Mouse (Mus musculus): ENCODE measurements around the gene Cilp. TPM values are rescaled to one million over a fixed set of nuclear protein-coding genes. Genes with fewer than 3 reads are reported as not detected.
A peak's percentile ranks its signal among the peaks of the same experiment; 100 is the strongest.
"Not testable (repeated sequence)": the region's sequence is repeated elsewhere in the genome, so short reads cannot be mapped to it uniquely, and the experiment has no call there.

Cilp gene
- 0.06 and 0.12 TPM in 2 replicates for polyA plus RNA-seq (2015; fragmentation: Nextera tagmentation; extraction: Ambion mirVana)

DNA sequence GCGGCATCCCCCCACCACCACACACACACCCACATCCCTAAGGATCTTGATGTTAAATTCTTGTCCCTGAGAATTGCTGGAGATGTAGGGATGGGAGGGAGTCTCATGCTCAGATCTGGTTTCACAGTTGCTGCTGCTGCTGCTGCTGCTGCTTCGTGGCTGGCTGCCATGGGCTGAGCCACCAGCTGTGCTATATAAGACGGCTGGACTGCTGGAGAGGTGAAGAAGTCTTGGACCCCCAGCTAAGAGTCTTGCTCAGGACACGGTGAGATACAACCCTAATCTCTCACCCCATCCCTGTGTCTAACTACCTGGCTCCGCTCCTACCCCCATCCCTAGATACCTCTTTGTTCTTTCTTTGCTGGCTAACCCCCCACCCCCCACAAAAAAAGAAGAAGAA, at the start of gene Cilp:
Gene Cilp (plus strand): TSS at position 222 of the 400 bp plus-strand sequence.
- H3K27ac ChIP-seq (ENCODE audit: low read length): no peak within 1 kb of the TSS
- no peak for ATAC-seq (ENCODE audit: low read depth)
- H3K4me2 ChIP-seq (ENCODE audit: low read depth, low read length): no peak within 1 kb of the TSS
- H3K36me3 ChIP-seq (ENCODE audit: control insufficient read depth, insufficient read depth): no peaks in the 10 kb centered on the region
- no peaks in the 10 kb centered on the region for H3K9me3 ChIP-seq (replicated peaks; ENCODE audit: control insufficient read depth, low read length)
- H3K4me1 ChIP-seq (ENCODE audit: control insufficient read depth, low read depth, low read length): no peaks in the 10 kb centered on the region
- no peak within 1 kb of the TSS for H3K4me3 ChIP-seq (ENCODE audit: low read depth, low read length)
- 55% methylated on average over 5 of the region's 5 CpGs for WGBS (ENCODE audit: insufficient replicate concordance)
- H3K9ac ChIP-seq (ENCODE audit: low read depth, low read length): no peak within 1 kb of the TSS
- H3K27me3 ChIP-seq (ENCODE audit: control insufficient read depth, insufficient read depth, low read depth, low read length): no peaks in the 10 kb centered on the region

DNA sequence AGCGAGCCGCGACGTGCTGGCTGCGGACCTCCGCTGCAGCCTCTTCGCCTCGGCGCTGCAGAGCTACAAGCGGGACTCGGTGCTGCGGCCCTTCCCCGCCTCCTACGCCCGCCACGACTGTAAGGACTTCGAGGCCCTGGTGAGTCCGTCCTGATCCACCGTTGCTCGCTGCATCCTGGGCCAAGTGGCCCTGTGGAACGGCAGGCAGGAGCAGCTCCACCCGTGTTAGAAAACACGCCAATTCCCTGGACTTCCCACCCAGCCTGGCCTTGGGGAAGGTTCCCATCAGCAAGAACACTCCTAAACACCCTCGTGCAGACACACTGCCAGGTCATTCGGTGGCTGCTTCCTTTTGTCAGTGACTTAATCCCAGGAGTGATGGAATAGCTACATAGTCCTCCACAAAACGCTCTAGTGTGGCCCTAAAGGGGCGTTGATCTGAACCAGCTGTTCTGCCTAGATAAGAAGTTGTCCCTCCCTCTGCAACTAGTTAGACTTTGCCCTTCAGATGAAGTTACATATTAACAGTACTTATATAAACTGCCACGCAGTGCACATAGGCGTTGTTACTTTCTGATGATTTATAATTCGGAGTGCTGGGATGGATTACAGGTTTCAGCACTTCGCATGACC, 49.4 kb upstream of the Cilp start:
- Histone ChIP-seq H3K4me2 (ENCODE audit: low read depth, low read length) (peak overlapping the region; percentile 95), H3K36me3 (ENCODE audit: control insufficient read depth, insufficient read depth) (no peaks in the 10 kb centered on the region), H3K9me3 (replicated peaks; ENCODE audit: control insufficient read depth, low read length) (no peaks in the 10 kb centered on the region), H3K9ac (ENCODE audit: low read depth, low read length) (peak overlapping the region; percentile 95), H3K4me3 (ENCODE audit: low read depth, low read length) (peak overlapping the region; percentile 79), H3K27me3 (ENCODE audit: control insufficient read depth, insufficient read depth, low read depth, low read length) (no peaks in the 10 kb centered on the region), H3K27ac (ENCODE audit: low read length) (peak overlapping the region; percentile 99), H3K4me1 (ENCODE audit: control insufficient read depth, low read depth, low read length) (peaks cover 39% of the 10 kb centered on the region)
- WGBS (ENCODE audit: insufficient replicate concordance): 2% methylated on average over 31 of the region's 31 CpGs
- ATAC-seq (ENCODE audit: low read depth): peak; percentile 78

DNA sequence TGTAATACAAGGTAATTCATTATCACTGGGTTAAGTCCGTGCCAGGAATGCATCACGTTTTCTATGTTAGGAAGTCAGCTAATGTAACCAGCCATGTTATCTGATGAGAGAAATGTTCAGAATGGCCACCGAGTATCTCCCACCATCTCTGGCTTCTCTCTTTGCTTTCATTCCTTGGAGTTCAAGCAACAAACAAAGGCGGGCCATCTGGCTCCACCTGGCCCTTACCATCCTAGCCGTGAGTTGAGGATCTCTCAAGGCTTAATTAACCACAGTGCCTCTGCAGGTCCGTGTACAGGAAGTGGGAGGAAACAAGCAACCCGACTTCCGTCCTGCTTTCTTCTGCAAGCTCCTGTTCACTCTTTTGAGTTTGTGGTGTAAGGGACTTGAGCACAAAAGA, 48.0 kb upstream of the Cilp start:
- H3K4me2 ChIP-seq (ENCODE audit: low read depth, low read length): peak overlapping the region; percentile 95
- WGBS (ENCODE audit: insufficient replicate concordance): 14% methylated on average over 8 of the region's 8 CpGs
- H3K9me3 ChIP-seq (replicated peaks; ENCODE audit: control insufficient read depth, low read length): no peaks in the 10 kb centered on the region
- peak overlapping the region; percentile 95 for H3K9ac ChIP-seq (ENCODE audit: low read depth, low read length)
- no peak for ATAC-seq (ENCODE audit: low read depth)
- H3K27ac ChIP-seq (ENCODE audit: low read length): peak overlapping the region; percentile 99
- H3K4me3 ChIP-seq (ENCODE audit: low read depth, low read length): peak overlapping the region; percentile 79
- no peaks in the 10 kb centered on the region for H3K36me3 ChIP-seq (ENCODE audit: control insufficient read depth, insufficient read depth)
- no peaks in the 10 kb centered on the region for H3K27me3 ChIP-seq (ENCODE audit: control insufficient read depth, insufficient read depth, low read depth, low read length)
- H3K4me1 ChIP-seq (ENCODE audit: control insufficient read depth, low read depth, low read length): peaks cover 41% of the 10 kb centered on the region

DNA sequence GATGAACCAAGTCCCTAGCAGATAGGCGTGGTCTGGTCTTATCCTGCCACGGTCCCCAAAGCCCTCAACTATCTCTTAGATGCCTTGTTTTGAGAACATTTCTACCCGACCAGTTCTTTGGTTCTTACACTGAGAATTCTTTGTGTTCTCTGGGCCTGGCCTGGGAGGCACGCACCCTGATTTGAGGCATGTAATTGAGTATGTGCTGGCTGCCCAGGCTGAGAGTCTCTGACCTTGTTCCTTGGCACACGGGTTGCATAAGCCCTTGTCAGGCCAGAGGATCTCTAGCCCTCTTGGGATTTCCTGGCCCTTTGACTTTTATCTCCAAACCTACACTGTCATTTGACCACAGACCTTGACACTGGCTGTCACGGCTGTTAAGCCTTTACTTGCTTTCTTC, 47.3 kb upstream of the Cilp start:
- peak overlapping the region; percentile 99 for H3K27ac ChIP-seq (ENCODE audit: low read length)
- 14% methylated on average over 6 of the region's 6 CpGs for WGBS (ENCODE audit: insufficient replicate concordance)
- peak overlapping the region; percentile 66 for H3K9ac ChIP-seq (ENCODE audit: low read depth, low read length)
- H3K36me3 ChIP-seq (ENCODE audit: control insufficient read depth, insufficient read depth): no peaks in the 10 kb centered on the region
- H3K4me1 ChIP-seq (ENCODE audit: control insufficient read depth, low read depth, low read length): peaks cover 41% of the 10 kb centered on the region
- H3K27me3 ChIP-seq (ENCODE audit: control insufficient read depth, insufficient read depth, low read depth, low read length): no peaks in the 10 kb centered on the region
- ATAC-seq (ENCODE audit: low read depth): no peak
- H3K9me3 ChIP-seq (replicated peaks; ENCODE audit: control insufficient read depth, low read length): no peaks in the 10 kb centered on the region
- peak overlapping the region; percentile 79 for H3K4me3 ChIP-seq (ENCODE audit: low read depth, low read length)
- peak overlapping the region; percentile 95 for H3K4me2 ChIP-seq (ENCODE audit: low read depth, low read length)

DNA sequence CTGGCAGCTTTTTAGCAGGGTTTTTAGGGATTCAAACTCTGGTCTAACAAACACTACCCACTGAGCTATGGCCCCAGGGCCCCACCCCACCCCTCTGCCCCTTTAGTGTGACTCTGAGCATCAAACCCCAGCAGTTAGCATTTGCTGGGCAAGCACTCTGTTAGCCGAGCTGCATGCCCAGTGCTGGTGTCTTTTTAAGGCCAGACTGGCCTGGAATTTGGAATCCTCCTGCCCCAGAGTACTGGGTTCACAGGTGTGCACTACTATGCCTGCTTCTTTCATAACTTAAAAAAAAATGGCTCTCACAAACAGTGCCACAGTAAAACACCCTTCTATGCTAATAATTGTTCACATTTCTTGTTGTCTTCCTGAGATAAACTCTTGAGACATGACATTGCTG, 46.1 kb upstream of the Cilp start:
- WGBS (ENCODE audit: insufficient replicate concordance): 52% methylated on average over 1 of the region's 1 CpGs
- no peak for ATAC-seq (ENCODE audit: low read depth)
- H3K9me3 ChIP-seq (replicated peaks; ENCODE audit: control insufficient read depth, low read length): no peaks in the 10 kb centered on the region
- peak overlapping the region; percentile 99 for H3K27ac ChIP-seq (ENCODE audit: low read length)
- H3K4me1 ChIP-seq (ENCODE audit: control insufficient read depth, low read depth, low read length): peaks cover 41% of the 10 kb centered on the region
- H3K4me2 ChIP-seq (ENCODE audit: low read depth, low read length): no peak overlapping the region
- no peaks in the 10 kb centered on the region for H3K36me3 ChIP-seq (ENCODE audit: control insufficient read depth, insufficient read depth)
- H3K4me3 ChIP-seq (ENCODE audit: low read depth, low read length): no peak overlapping the region
- peak overlapping the region; percentile 0; the same call in 1 of the 2 replicates for H3K9ac ChIP-seq (ENCODE audit: low read depth, low read length)
- no peaks in the 10 kb centered on the region for H3K27me3 ChIP-seq (ENCODE audit: control insufficient read depth, insufficient read depth, low read depth, low read length)

DNA sequence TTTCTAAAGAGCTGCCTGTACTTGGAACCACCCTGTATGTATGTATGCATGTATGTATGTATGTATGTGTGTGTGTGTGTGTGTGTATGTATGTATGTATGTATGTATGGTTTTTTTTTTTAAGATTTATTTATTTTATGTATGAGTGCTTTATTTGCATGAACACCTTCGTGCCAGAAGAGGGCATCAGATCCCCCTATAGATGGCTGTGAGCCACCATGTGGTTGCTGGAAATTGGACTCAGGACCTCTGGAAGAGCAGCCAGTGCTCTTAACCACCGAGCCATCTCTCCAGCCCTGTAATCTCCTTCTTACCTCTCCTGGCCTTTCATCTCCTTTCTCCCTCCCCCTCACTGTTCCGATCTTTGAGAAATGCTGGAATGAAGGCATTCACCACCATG, 44.6 kb upstream of the Cilp start:
- not testable (repeated sequence) for H3K27ac ChIP-seq (ENCODE audit: low read length); H3K27me3 ChIP-seq (ENCODE audit: control insufficient read depth, insufficient read depth, low read depth, low read length); H3K4me2 ChIP-seq (ENCODE audit: low read depth, low read length); H3K36me3 ChIP-seq (ENCODE audit: control insufficient read depth, insufficient read depth); H3K9me3 ChIP-seq (replicated peaks; ENCODE audit: control insufficient read depth, low read length); ATAC-seq (ENCODE audit: low read depth); H3K4me3 ChIP-seq (ENCODE audit: low read depth, low read length); H3K9ac ChIP-seq (ENCODE audit: low read depth, low read length)
- H3K4me1 ChIP-seq (ENCODE audit: control insufficient read depth, low read depth, low read length): peaks cover 33% of the 10 kb centered on the region
- 49% methylated on average over 3 of the region's 3 CpGs for WGBS (ENCODE audit: insufficient replicate concordance)

DNA sequence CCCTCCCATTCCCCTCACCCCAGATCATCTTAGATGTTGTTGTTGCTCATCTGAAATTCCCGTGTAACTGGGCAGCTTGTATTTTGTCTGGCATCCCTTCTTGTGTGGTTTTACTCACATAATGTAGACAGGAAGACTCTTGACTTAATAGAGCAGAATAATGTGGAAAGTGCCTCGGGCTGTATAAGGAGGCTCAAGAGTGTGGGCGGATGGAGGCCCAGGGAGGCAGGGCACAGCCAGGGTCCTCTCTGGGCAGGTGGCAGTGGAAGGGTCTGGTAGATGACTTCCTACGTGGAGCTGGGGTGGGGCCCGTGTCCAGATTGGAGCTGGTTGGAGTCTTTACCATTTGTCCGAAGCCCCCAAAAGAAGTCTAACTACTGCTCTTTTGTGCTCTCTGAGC, 41.1 kb upstream of the Cilp start:
- H3K9me3 ChIP-seq (replicated peaks; ENCODE audit: control insufficient read depth, low read length): no peaks in the 10 kb centered on the region
- no peaks in the 10 kb centered on the region for H3K36me3 ChIP-seq (ENCODE audit: control insufficient read depth, insufficient read depth)
- H3K4me3 ChIP-seq (ENCODE audit: low read depth, low read length): no peak overlapping the region
- ATAC-seq (ENCODE audit: low read depth): no peak
- H3K4me1 ChIP-seq (ENCODE audit: control insufficient read depth, low read depth, low read length): peaks cover 6% of the 10 kb centered on the region
- no peak overlapping the region for H3K9ac ChIP-seq (ENCODE audit: low read depth, low read length)
- WGBS (ENCODE audit: insufficient replicate concordance): 72% methylated on average over 6 of the region's 6 CpGs
- no peaks in the 10 kb centered on the region for H3K27me3 ChIP-seq (ENCODE audit: control insufficient read depth, insufficient read depth, low read depth, low read length)
- no peak overlapping the region for H3K27ac ChIP-seq (ENCODE audit: low read length)
- no peak overlapping the region for H3K4me2 ChIP-seq (ENCODE audit: low read depth, low read length)

DNA sequence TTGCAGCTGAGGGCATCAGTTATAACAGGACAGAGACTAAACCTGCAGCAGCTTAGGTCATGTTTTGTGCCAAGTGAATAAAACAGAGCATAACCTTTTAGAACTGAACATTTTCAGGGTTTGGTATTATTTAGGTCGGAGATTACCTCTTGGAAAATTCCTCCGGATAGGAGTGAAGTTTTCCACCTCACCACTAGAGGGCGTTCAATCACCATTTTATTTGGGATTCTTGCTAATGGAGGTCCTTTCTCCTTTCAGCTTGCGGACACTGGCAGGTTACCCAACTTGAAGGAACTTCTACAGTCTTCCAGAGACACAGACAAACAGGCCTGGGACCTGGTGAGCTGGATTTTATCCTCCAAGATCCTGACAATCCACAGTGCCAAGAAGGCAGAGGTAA, 39.2 kb upstream of the Cilp start:
- Histone ChIP-seq H3K27ac (ENCODE audit: low read length) (no peak overlapping the region), H3K9ac (ENCODE audit: low read depth, low read length) (no peak overlapping the region), H3K36me3 (ENCODE audit: control insufficient read depth, insufficient read depth) (peaks cover 5% of the 10 kb centered on the region; the same call in 1 of the 2 replicates), H3K4me1 (ENCODE audit: control insufficient read depth, low read depth, low read length) (peaks cover under 1% of the 10 kb centered on the region; the same call in 1 of the 2 replicates), H3K4me3 (ENCODE audit: low read depth, low read length) (no peak overlapping the region), H3K9me3 (replicated peaks; ENCODE audit: control insufficient read depth, low read length) (no peaks in the 10 kb centered on the region), H3K27me3 (ENCODE audit: control insufficient read depth, insufficient read depth, low read depth, low read length) (no peaks in the 10 kb centered on the region), H3K4me2 (ENCODE audit: low read depth, low read length) (no peak overlapping the region)
- 30% methylated on average over 4 of the region's 4 CpGs for WGBS (ENCODE audit: insufficient replicate concordance)
- ATAC-seq (ENCODE audit: low read depth): no peak

DNA sequence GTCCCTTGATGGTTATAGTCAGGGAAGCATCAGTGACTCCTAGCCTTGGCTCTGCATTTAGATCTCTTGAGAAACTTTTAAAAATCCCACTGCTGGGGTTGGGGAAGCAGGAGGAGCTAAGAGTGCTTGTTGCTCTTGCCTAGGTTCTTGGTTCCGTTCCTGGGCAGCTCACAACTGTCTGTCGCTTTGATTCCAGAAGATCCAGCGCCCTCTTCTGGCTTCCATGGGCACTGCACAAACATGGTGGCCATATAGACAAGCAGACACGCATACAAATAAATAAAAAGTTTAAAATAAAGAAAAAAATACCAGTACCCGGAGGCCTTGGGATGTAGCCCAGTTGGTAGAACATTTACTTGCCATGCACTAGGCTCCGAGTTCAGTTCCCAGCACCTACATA, 34.7 kb upstream of the Cilp start:
- no peak for ATAC-seq (ENCODE audit: low read depth)
- peaks cover 5% of the 10 kb centered on the region for H3K4me1 ChIP-seq (ENCODE audit: control insufficient read depth, low read depth, low read length)
- no peaks in the 10 kb centered on the region for H3K27me3 ChIP-seq (ENCODE audit: control insufficient read depth, insufficient read depth, low read depth, low read length)
- H3K4me3 ChIP-seq (ENCODE audit: low read depth, low read length): no peak overlapping the region
- H3K4me2 ChIP-seq (ENCODE audit: low read depth, low read length): no peak overlapping the region
- H3K9ac ChIP-seq (ENCODE audit: low read depth, low read length): no peak overlapping the region
- H3K36me3 ChIP-seq (ENCODE audit: control insufficient read depth, insufficient read depth): peaks cover 5% of the 10 kb centered on the region; the same call in 1 of the 2 replicates
- 60% methylated on average over 6 of the region's 6 CpGs for WGBS (ENCODE audit: insufficient replicate concordance)
- no peaks in the 10 kb centered on the region for H3K9me3 ChIP-seq (replicated peaks; ENCODE audit: control insufficient read depth, low read length)
- H3K27ac ChIP-seq (ENCODE audit: low read length): no peak overlapping the region
